ENCODE assay signal across 25 mouse cellular contexts in the genomic region with DNA sequence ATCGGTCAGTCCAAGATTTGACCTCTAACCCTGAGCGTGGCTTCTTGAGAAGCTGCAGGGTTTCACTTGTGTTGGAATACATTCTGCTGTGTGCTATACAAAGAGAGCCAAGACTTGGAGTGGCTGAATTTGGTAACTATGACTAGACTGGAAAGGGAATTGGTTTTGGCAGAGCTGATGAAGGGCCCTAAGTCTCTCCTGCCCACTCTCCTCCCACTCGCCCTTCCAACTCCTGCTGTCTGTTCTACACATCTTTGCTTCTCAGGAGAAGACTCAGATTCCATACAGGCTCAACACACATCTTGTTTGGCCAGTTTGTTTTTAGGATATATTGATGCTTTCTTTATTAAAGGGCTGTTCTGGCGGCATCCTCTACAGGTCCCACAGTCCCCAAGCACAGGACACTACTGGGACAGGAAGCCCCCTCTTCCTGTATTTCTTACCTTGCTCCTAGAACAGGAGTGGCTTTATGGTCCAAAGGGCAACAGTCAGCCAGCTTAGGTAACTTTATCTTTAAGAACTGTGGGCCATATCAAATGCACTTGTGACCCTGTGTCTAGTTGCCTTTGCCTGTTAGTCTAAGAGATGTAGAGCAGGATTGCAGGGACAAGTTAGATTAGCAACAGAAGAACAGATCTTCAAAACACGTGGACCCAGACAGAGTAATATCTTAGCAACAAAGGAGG. TPM values are rescaled to one million over a fixed set of nuclear protein-coding genes. Genes with fewer than 3 reads are reported as not detected.
DNase-seq lines count a peak whose midpoint lies in the region; ATAC-seq and TF ChIP-seq lines count a peak whose summit lies in the region.
"Had no signal": no experiment of that assay in that cellular context is flagged by ENCODE, and none has a peak within 500 bp of the region (broad histone marks: within the 10 kb centered on the region; RNA-seq: fewer than 3 reads in every experiment).

No protein-coding gene starts in this region.

- WGBS in small intestine, adult 2 months: 65% methylated on average over 5 of the region's 5 CpGs
- 80% methylated on average over 5 of the region's 5 CpGs for WGBS in forebrain, embryonic 14.5 days

- H3K4me3 ChIP-seq in left cerebral cortex, adult 2 months: no peak overlapping the region
- no peak overlapping the region for H3K4me3 ChIP-seq in small intestine, adult 2 months (ENCODE audit: low read depth, low read length)
- no peak overlapping the region for H3K4me3 ChIP-seq in forebrain, embryonic 14.5 days (ENCODE audit: low read depth, low read length)
- H3K4me3 ChIP-seq: forebrain, embryonic 10.5 days; heart, adult 2 months; hindbrain, embryonic 12.5 days; limb, embryonic 10.5 days; liver, embryonic 15.5 days; lung, embryonic 15.5 days had no signal

- no peaks in the 10 kb centered on the region for H3K9me3 ChIP-seq in forebrain, embryonic 14.5 days (replicated peaks; ENCODE audit: control insufficient read depth, low read length)
- H3K9me3 ChIP-seq: forebrain, embryonic 10.5 days; hindbrain, embryonic 12.5 days; limb, embryonic 10.5 days; liver, embryonic 15.5 days; lung, embryonic 15.5 days had no signal

- peaks cover 9% of the 10 kb centered on the region; the same call in 1 of the 2 replicates for H3K4me1 ChIP-seq in small intestine, adult 2 months (ENCODE audit: control insufficient read depth, insufficient read depth, insufficient read length, low read length)
- no peaks in the 10 kb centered on the region for H3K4me1 ChIP-seq in forebrain, embryonic 14.5 days (ENCODE audit: control insufficient read depth, insufficient read depth, low read length)
- H3K4me1 ChIP-seq: forebrain, embryonic 10.5 days; hindbrain, embryonic 12.5 days; limb, embryonic 10.5 days; liver, embryonic 15.5 days; lung, embryonic 15.5 days had no signal

- H3K27me3 ChIP-seq in small intestine, adult 2 months (ENCODE audit: control insufficient read depth, insufficient read depth, low read length): no peaks in the 10 kb centered on the region
- H3K27me3 ChIP-seq in forebrain, embryonic 14.5 days (replicated peaks; ENCODE audit: control insufficient read depth, insufficient read depth, low read length): no peaks in the 10 kb centered on the region
- H3K27me3 ChIP-seq: hindbrain, embryonic 12.5 days; liver, embryonic 15.5 days; lung, embryonic 15.5 days had no signal

- TF ChIP-seq POLR2A in small intestine, adult 2 months (IDR thresholded peaks at IDR 0.05; ENCODE audit: low read depth, low read length): no peak

- H3K9ac ChIP-seq in forebrain, embryonic 14.5 days (ENCODE audit: low read length): no peak overlapping the region
- H3K9ac ChIP-seq: hindbrain, embryonic 12.5 days; liver, embryonic 15.5 days; lung, embryonic 15.5 days had no signal

- no peak for TF ChIP-seq CTCF in left cerebral cortex, adult 2 months (IDR thresholded peaks at IDR 0.05)
- TF ChIP-seq CTCF in small intestine, adult 2 months (IDR thresholded peaks at IDR 0.05; ENCODE audit: extremely low read depth, insufficient read length, insufficient replicate concordance, low read depth, low read length): no peak

- peaks cover 42% of the 10 kb centered on the region for H3K36me3 ChIP-seq in small intestine, adult 2 months (ENCODE audit: control insufficient read depth, insufficient read depth, low read length)
- H3K36me3 ChIP-seq in forebrain, embryonic 14.5 days (ENCODE audit: control insufficient read depth, insufficient read depth, low read length): peaks cover 83% of the 10 kb centered on the region

- intact Hi-C loops in left cerebral cortex, adult 2 months (cut with DNase I): no loop called here

- 0 out of 2 replicates have a peak overlapping the region, but pooled peaks have one; percentile 7 for H3K27ac ChIP-seq in left cerebral cortex, adult 2 months
- 0 out of 2 replicates have a peak overlapping the region, but pooled peaks have one; percentile 39 for H3K27ac ChIP-seq in small intestine, adult 2 months (ENCODE audit: insufficient read depth, low read depth, low read length)
- no peak overlapping the region for H3K27ac ChIP-seq in forebrain, embryonic 14.5 days (ENCODE audit: low read depth, low read length)
- H3K27ac ChIP-seq: forebrain, embryonic 10.5 days; heart, adult 2 months; hindbrain, embryonic 12.5 days; kidney, postnatal 0 days; limb, embryonic 10.5 days; liver, embryonic 15.5 days; lung, embryonic 15.5 days had no signal

- H3K4me2 ChIP-seq in forebrain, embryonic 14.5 days (ENCODE audit: low read length): no peak overlapping the region
- H3K4me2 ChIP-seq: hindbrain, embryonic 12.5 days; liver, embryonic 15.5 days; lung, embryonic 15.5 days had no signal

- no peak for ATAC-seq in megakaryocyte, adult 5-6 weeks (ENCODE audit: poor library complexity, severe bottlenecking)
- no peak for ATAC-seq in forebrain, embryonic 14.5 days
- ATAC-seq: CD4-positive, CD25-positive, alpha-beta regulatory T cell, adult 4 months had no signal

- peak; percentile 33 to 74 for DNase-seq in frontal cortex, postnatal 36 days (ENCODE audit: low spot score in 2 of 2)
- DNase-seq in frontal cortex, postnatal 25 days (ENCODE audit: low spot score in 2 of 2): no peak
- peak; percentile 66 for DNase-seq in right cerebral cortex, adult 18-20 months
- no peak for DNase-seq in right cerebral cortex, postnatal 14 days
- peak in 1 of 2 experiments; percentile 41 for DNase-seq in left cerebral cortex, adult 2 months (ENCODE audit: extremely low spot score in 1 of 2, low spot score in 2 of 2)
- DNase-seq in forebrain, embryonic 14.5 days (ENCODE audit: low spot score): no peak
- DNase-seq: adrenal gland, postnatal 25 days; cerebellum, adult 9-10 months; gastrocnemius, postnatal 36 days; heart, adult 2 months; kidney, adult 2 months; liver; lung, postnatal 36 days; midbrain, embryonic 14.5 days; thymus, postnatal 36 days had no signal

RNA-seq across cellular contexts. Expression of a gene that starts 38.9 kb away (rescaled TPM):
- total RNA-seq in left cerebral cortex, adult 2 months (2021): 1 to 10 TPM; 2.6 to 9.9 TPM
- polyA plus RNA-seq in small intestine, adult 2 months (2012; rRNA removed): 0.30 and 0.51 TPM in 2 replicates
- 1.2 TPM in 1 of 2 replicates, not detected in the other for total RNA-seq in megakaryocyte, adult 5-6 weeks (2015)
- total RNA-seq in megakaryocyte, adult 5-6 weeks (2017): 0.40 TPM in 1 of 2 replicates, not detected in the other
- 0.41 TPM in 1 of 2 replicates, not detected in the other for polyA plus RNA-seq in forebrain, embryonic 14.5 days (2014; fragmentation: Nextera tagmentation; extraction: Ambion mirVana)
- total RNA-seq: megakaryocyte-erythroid progenitor cell, adult 5-6 weeks had no signal

RNA-seq across cellular contexts. Expression of a gene that starts 52.2 kb away (rescaled TPM):
- total RNA-seq in left cerebral cortex, adult 2 months (2021): 1 to 10 TPM; 4.2 to 5.6 TPM
- polyA plus RNA-seq in small intestine, adult 2 months (2012; rRNA removed): 3.8 and 5.6 TPM in 2 replicates
- total RNA-seq in megakaryocyte, adult 5-6 weeks (2015): not detected in 2 replicates
- not detected in 2 replicates for total RNA-seq in megakaryocyte, adult 5-6 weeks (2017)
- 12.5 and 17.2 TPM in 2 replicates for polyA plus RNA-seq in forebrain, embryonic 14.5 days (2014; fragmentation: Nextera tagmentation; extraction: Ambion mirVana)
- total RNA-seq: megakaryocyte-erythroid progenitor cell, adult 5-6 weeks had no signal
- polyA plus RNA-seq: CD4-positive, CD25-positive, alpha-beta regulatory T cell, adult 4 months had no signal

RNA-seq across cellular contexts. Expression of a gene that starts 59.7 kb away (rescaled TPM):
- 10 to 100 TPM; 24.1 to 26.0 TPM for total RNA-seq in left cerebral cortex, adult 2 months (2021)
- polyA plus RNA-seq in small intestine, adult 2 months (2012; rRNA removed): 36.6 and 49.6 TPM in 2 replicates
- total RNA-seq in megakaryocyte, adult 5-6 weeks (2015): 31.3 and 31.9 TPM in 2 replicates
- 27.8 and 33.1 TPM in 2 replicates for total RNA-seq in megakaryocyte, adult 5-6 weeks (2017)
- 53.1 and 65.1 TPM in 2 replicates for polyA plus RNA-seq in forebrain, embryonic 14.5 days (2014; fragmentation: Nextera tagmentation; extraction: Ambion mirVana)

Comparison
In these comparisons a context has a peak if more than half of its experiments do, and no peak if none do; other contexts are left out.
1. DNase-seq: peak in frontal cortex, postnatal 36 days (2 of 2) and right cerebral cortex, adult 18-20 months (single experiment); none in frontal cortex, postnatal 25 days (0 of 2), right cerebral cortex, postnatal 14 days (single experiment) and forebrain, embryonic 14.5 days (single experiment).
2. RNA of a gene that starts 52.2 kb away (total RNA-seq): 4.2 to 5.6 TPM in left cerebral cortex, adult 2 months; not detected in megakaryocyte, adult 5-6 weeks; every median in the first group is over 4 times any median in the second.